Mouse (Mus musculus) intestine, postnatal 0 days (tissue): ENCODE data around the gene Fam228b. TPM values are rescaled to one million over a fixed set of nuclear protein-coding genes. Genes with fewer than 3 reads are reported as not detected.

Experiments
- ATAC-seq: fragments of 200-750 bp; cut with Nextera tagmentation; 2 replicates; pipeline ENCODE4 v1.8.0; 2017; ENCODE audit warnings: mild to moderate bottlenecking, moderate TSS enrichment, moderate library complexity
- H3K27ac ChIP-seq: fragments of 300-500 bp; sonication (generic); 2 replicates; pipeline ENCODE4 v1.5.1; 2014; ENCODE audit warnings: mild to moderate bottlenecking, low read depth, low read length, moderate library complexity
- H3K27me3 ChIP-seq: fragments of 300-500 bp; sonication (generic); replicated peaks from 2 replicates; pipeline ENCODE4 v1.6.1; 2014; ENCODE audit warnings: low read length, mixed read lengths; ENCODE audit not compliant: control insufficient read depth, insufficient read depth
- H3K36me3 ChIP-seq: fragments of 300-500 bp; sonication (generic); 2 replicates; pipeline ENCODE4 v1.6.1; 2014; ENCODE audit warnings: mild to moderate bottlenecking, moderate library complexity; ENCODE audit not compliant: control insufficient read depth, insufficient read depth
- H3K4me1 ChIP-seq: fragments of 300-500 bp; sonication (generic); replicated peaks from 2 replicates; pipeline ENCODE4 v1.6.1; 2014; ENCODE audit warnings: antibody characterized with exemption, low read length, mixed read lengths; ENCODE audit not compliant: control insufficient read depth, insufficient read depth
- H3K4me2 ChIP-seq: fragments of 300-500 bp; sonication (generic); replicated peaks from 2 replicates; pipeline ENCODE4 v1.6.1; 2014; ENCODE audit warnings: low read depth, mild to moderate bottlenecking, moderate library complexity
- H3K4me3 ChIP-seq: fragments of 300-500 bp; sonication (generic); 2 replicates; pipeline ENCODE4 v1.5.1; 2014; ENCODE audit warnings: low read depth, low read length
- H3K9ac ChIP-seq: fragments of 300-500 bp; sonication (generic); 2 replicates; pipeline ENCODE4 v1.6.1; 2014; ENCODE audit warnings: mild to moderate bottlenecking, low read depth, low read length
- H3K9me3 ChIP-seq: fragments of 300-500 bp; sonication (generic); 2 replicates; pipeline ENCODE4 v1.6.1; 2016; ENCODE audit warnings: mixed run types; ENCODE audit not compliant: control insufficient read depth
- CTCF ChIP-seq: sonication (generic); IDR thresholded peaks from 2 replicates; pipeline ENCODE4 v1.5.1; 2016; ENCODE audit warnings: low read depth, mild to moderate bottlenecking, control low read depth, antibody characterized with exemption, moderate library complexity
- WGBS: fragments of 180-500 bp; shearing (Covaris S2); extraction: QIAGEN DNeasy Blood & Tissue Kit; methylation state at CpG from one replicate; pipeline ENCODE4 v1.1.7; 2014; 5-methylcytosine and 5-hydroxymethylcytosine counted together
- polyA plus RNA-seq: library from polyadenylated mRNA; unstranded; fragments of >200 nt; fragmentation: Nextera tagmentation; extraction: Ambion mirVana; gene quantifications from 2 replicates; pipeline ENCODE4 v1.2.1, GENCODE M21; 2015

The Fam228b gene
- 0.67 and 1.0 TPM in 2 replicates for polyA plus RNA-seq

DNA sequence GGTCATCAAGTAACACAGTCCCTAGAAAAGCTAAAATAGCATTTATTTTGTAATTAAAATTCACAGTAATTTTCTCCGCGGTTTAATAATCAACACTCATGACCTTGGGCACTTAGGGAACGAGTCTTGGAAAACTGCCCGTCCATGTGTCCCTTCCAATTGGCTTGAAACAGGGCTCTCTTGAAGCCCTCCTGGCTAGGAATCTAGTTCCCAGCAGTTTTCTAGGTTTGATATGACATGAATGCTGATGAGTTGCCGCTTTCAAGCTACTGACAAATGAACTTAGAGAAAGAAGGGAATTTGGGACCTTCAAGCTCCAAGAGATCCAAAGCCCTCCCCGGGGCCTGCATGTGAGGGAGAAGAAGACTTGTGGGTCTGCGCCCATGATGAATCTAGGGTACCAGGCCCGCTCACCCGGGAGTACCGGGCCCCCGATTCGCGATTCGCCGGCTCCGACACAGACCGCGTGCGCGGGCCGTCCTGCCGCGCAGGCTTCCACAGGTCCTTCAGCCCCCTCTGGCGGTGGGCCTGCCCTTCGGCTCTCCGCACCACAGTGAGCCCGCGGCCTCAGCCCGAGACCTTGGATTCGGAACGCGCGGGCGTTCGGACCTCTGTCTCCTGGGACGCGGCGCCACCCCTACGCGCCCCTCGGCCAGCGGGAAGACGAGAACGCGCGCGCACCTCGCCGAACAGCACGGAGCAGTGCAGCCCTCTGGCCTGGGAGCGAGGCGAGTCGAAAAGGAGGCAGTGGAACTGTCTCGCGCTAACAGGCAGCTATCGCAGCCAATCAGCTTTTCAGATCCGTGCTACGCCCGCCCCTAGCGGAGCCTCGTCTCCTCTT, at the start of gene Fam228b, which contains the start of gene Pfn4:
Fam228b (minus strand) TSS at position 776 of the 841 bp plus-strand sequence.
Pfn4 (plus strand) TSS at position 531 of the 841 bp plus-strand sequence.
- Histone ChIP-seq H3K9me3 (no peaks in the 10 kb centered on the region), H3K4me2 (peak within 1 kb of the TSS; percentile 72), H3K9ac (peak within 1 kb of the TSS; percentile 52), H3K27ac (peak within 1 kb of the TSS; percentile 62; the same call in 1 of the 2 replicates), H3K4me3 (peak within 1 kb of the TSS; percentile 58), H3K27me3 (no peaks in the 10 kb centered on the region), H3K36me3 (no peaks in the 10 kb centered on the region), H3K4me1 (no peaks in the 10 kb centered on the region)
- 3% methylated on average over 61 of the region's 61 CpGs for WGBS
- TF ChIP-seq CTCF = peak; percentile 99
- ATAC-seq = peak; percentile 97

- peaks cover 17% of the 10 kb centered on the region for H3K36me3 ChIP-seq
- WGBS = under 1% methylated on average over 49 of the region's 49 CpGs
- H3K27ac ChIP-seq = peak within 1 kb of the TSS; percentile 87
- peak within 1 kb of the TSS; percentile 74 for H3K9ac ChIP-seq
- peak; percentile 99 for ATAC-seq
- peak within 1 kb of the TSS; percentile 86 for H3K4me2 ChIP-seq
- H3K27me3 ChIP-seq = no peaks in the 10 kb centered on the region
- 0 out of 2 replicates have a peak, but pooled peaks have one; percentile 6 for TF ChIP-seq CTCF
- H3K9me3 ChIP-seq = no peaks in the 10 kb centered on the region
- peak within 1 kb of the TSS; percentile 86 for H3K4me3 ChIP-seq
- H3K4me1 ChIP-seq = peaks cover 10% of the 10 kb centered on the region; the same call in 1 of the 2 replicates
These were observed 48.5 kb upstream of the Fam228b start, which contains the start of gene Sf3b6 for GRCm38 (mm10) chr12:4817361-4818101. TSS of gene Sf3b6 (plus strand) at chr12:4817544.

GRCm38 (mm10) chr12:4816680-4817360, 47.8 kb upstream of the Fam228b start:
- H3K4me2 ChIP-seq = peak overlapping the region; percentile 86
- no peak for TF ChIP-seq CTCF
- H3K4me1 ChIP-seq = peaks cover 10% of the 10 kb centered on the region; the same call in 1 of the 2 replicates
- ATAC-seq = peak; percentile 6; the same call in 1 of the 2 replicates
- H3K4me3 ChIP-seq = peak overlapping the region; percentile 86
- 5% methylated on average over 24 of the region's 24 CpGs for WGBS
- H3K9ac ChIP-seq = peak overlapping the region; percentile 53
- peak overlapping the region; percentile 87 for H3K27ac ChIP-seq
- H3K36me3 ChIP-seq = peaks cover 13% of the 10 kb centered on the region
- no peaks in the 10 kb centered on the region for H3K27me3 ChIP-seq
- H3K9me3 ChIP-seq = no peaks in the 10 kb centered on the region

DNA sequence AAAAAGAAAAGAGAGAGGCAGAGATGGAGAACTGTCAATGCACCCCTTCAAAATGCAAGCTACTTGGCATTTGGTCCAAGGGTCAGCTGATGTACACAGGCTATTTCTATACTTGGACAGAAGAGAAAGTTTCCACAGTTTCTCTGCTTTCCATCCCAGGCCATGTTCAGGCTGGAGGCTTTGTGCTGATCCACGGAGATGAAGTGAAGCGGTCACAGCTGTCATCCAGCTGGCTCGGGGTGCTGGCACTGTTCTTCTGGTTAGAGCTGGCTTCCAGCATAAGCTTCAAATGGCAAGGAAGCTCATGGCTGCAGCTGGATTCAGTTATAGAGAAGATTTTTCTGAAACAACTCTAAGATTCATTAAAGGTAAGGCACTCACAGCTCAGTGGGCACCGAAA, 44.6 kb upstream of the Fam228b start:
- H3K4me2 ChIP-seq = no peak overlapping the region
- no peak overlapping the region for H3K9ac ChIP-seq
- H3K4me1 ChIP-seq = peaks cover 8% of the 10 kb centered on the region; the same call in 1 of the 2 replicates
- no peaks in the 10 kb centered on the region for H3K27me3 ChIP-seq
- H3K27ac ChIP-seq = no peak overlapping the region
- no peak for ATAC-seq
- no peak overlapping the region for H3K4me3 ChIP-seq
- H3K9me3 ChIP-seq = no peaks in the 10 kb centered on the region
- 77% methylated on average over 4 of the region's 4 CpGs for WGBS
- TF ChIP-seq CTCF = no peak
- H3K36me3 ChIP-seq = no peaks in the 10 kb centered on the region

GRCm38 (mm10) chr12:4811705-4812104, 42.6 kb upstream of the Fam228b start:
- H3K4me1 ChIP-seq = peaks cover 4% of the 10 kb centered on the region; the same call in 1 of the 2 replicates
- H3K9ac ChIP-seq = no peak overlapping the region
- no peak for TF ChIP-seq CTCF
- H3K9me3 ChIP-seq = no peaks in the 10 kb centered on the region
- no peak overlapping the region for H3K4me3 ChIP-seq
- no peak overlapping the region for H3K27ac ChIP-seq
- no peak for ATAC-seq
- WGBS = 27% methylated on average over 3 of the region's 3 CpGs
- H3K36me3 ChIP-seq = no peaks in the 10 kb centered on the region
- no peak overlapping the region for H3K4me2 ChIP-seq
- H3K27me3 ChIP-seq = no peaks in the 10 kb centered on the region
